Mouse (Mus musculus) regulatory T cell (primary cell): ENCODE results near the gene Asic2.

ENCODE experiments used
- in situ Hi-C: fragments of 300-600 bp; cut with MboI, MseI; formaldehyde crosslinking; loops from one replicate; pipeline ENCODE4 v1.15.1; 2025; ENCODE audit warnings: high pct_unique_total_duplicates

The Asic2 gene

DNA sequence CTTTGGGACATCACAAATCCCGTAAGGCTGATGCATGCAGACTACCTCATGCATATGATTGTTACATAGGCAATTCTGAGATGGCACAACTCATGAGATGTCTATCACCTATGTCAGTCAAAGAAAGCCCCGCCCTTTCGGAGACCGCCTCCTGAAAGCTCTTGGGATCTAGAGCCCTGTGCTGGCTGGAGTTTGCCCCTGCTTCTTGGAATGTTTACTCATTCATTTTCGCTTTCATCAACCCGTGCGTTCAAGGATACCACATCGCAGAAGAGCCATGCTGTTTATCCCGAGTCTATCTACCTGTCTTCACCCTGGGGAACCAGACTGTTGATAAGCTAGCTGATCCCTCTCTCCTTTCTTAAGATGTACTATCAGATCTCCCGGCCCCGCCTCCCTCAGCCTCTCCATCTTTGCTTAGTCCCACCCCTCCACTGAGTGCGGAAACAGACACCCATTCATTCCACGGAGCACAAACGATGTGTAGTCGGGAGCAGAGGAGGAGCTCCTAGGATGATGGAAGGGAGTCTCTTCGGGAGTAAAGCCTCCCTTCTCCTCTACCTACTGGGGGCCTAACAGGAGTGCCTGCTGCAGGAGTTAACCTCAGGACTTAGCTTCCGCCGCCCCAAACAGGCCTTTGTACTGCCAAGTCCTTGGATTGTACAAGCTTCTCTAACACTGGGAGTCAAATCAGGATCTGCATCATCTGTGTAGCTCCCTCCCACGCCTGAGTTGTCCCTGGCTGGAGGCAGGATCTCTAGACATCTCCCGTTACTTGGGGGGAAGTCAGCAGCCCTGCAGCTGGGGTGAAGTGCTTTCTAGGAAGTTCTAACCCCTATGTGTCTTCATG lies 356.1 kb downstream of the Asic2 start:
- in situ Hi-C loops: loop anchor here (10.0 kb wide), 1 partner anchor 977 kb away; no protein-coding TSS in a partner anchor

- in situ Hi-C loops: loop anchor here (10.0 kb wide), 1 partner anchor 976 kb away; no protein-coding TSS in a partner anchor
These were observed 357.8 kb downstream of the Asic2 start for GRCm38 (mm10) chr11:81610506-81610905.

DNA sequence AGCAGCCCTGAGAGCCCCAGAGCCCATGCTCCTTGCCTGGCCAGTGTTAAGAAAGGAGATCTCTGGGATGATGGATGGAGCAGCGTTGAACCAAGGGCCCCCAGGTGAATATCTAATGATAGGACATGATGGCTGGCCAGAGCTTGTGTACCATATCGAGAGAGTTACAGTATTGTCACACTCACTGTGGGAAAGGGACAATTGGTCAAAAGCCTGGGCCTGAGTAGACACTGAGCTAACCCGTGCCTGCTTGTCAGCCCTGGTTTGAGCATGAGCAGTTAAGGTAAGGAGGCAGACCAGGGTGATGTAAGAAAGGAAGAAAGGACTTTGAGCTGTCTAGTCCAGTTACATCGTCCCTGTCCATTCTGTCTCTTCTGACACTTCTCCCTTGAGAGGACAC lies 365.3 kb downstream of the Asic2 start:
- in situ Hi-C loops: no loop called here

GRCm38 (mm10) chr11:81601736-81602135 lies 366.5 kb downstream of the Asic2 start:
- in situ Hi-C loops: no loop called here

DNA sequence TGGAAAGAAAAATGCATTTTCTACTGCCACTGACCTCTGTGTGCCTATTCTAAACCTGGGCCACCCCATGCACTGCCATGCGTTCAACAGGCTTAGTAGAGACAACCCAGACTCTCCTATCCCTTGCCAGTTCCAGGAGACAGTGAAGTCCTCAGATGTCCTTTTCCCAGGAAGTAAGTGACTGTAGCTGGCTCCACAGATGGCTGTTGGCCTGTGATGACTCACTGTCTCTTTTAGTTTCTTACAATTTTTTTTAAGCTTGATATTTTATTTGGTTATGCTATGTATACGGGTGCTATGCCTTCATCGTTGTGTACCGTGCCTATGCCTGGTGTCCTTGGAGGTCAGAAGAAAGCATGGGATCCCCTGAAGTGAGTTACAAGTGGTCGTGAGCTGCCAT lies 370.7 kb downstream of the Asic2 start:
- in situ Hi-C loops: no loop called here

GRCm38 (mm10) chr11:81595235-81595634 lies 373.0 kb downstream of the Asic2 start:
- in situ Hi-C loops: no loop called here

DNA sequence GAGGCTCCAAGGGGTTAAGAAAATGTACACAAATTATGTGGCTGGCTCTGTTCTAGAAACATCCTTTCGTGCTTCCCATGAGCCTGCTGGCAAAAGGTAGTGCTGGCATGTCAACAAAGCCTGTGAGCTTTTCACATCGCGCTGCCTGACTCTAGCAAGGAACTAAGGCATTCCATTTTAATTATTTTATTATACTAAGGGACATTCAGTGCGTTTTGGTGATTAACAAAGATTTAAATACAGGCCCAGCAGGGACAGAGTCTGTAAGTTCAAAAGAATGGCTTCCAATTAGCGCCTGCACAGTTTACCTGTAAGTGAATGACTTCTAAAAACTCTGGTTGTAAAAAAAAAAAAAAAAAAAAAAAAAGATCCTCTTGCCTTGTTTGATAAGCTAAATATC lies 375.5 kb downstream of the Asic2 start:
- in situ Hi-C loops: no loop called here

- in situ Hi-C loops: no loop called here
These were observed 377.3 kb downstream of the Asic2 start for GRCm38 (mm10) chr11:81590911-81591310.

DNA sequence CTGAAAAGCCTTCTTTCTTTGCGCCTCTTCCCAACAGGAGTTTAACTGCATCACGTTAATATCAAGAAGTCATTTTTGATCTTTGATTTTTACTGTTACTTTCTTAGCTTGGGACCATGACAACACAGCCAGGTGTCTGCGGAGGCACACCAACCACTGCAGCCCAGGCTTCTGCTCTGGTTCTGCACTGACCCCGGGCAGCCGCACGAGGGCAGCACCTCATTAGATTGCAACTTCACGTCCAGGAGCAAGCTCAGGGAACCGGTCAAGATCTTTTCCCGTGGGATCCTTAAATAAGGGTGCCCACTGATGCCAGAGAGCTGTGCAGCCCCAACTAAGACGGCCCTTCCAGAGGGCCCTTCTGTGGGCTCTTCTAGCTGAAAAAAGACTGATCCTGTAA lies 379.6 kb downstream of the Asic2 start:
- in situ Hi-C loops: no loop called here

DNA sequence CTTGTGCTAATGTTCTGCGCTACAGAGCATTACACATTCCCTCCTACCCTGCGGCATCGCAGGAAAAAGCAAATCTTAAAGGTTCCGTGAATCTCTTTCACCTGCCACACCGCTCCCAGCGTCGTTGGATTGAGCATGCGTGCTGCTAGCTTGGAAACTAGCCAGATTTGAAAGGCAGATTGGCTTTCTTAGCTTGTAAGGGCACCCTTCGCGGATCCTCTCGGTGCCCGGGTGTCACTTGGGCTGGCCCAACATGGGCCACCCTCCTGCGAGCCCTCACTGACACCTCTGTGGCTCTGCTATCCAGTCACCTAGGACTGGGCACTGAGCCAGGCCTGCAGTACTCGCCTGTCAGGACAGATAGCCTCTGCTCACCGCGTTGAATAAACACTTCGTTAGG lies 380.3 kb downstream of the Asic2 start:
- in situ Hi-C loops: no loop called here

DNA sequence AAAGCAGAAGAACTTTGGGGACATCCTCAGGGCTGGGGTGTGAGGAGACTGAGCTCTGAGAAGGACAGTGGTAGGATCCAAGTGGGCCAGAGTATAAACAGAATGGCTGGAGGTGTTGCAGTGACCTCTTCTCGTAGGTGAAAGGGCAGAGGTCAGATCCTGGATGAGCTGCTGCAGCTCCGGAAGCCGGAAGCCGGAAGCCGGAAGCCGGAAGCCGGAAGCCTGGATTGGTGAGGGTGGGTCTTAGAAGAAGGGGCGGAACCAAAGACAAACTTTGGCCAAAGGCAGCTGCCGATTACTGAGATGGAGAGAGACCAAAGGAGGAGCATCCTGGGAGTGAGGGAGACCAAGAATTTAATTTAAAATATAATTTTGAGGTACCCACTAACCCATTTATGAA lies 381.1 kb downstream of the Asic2 start:
- in situ Hi-C loops: no loop called here

DNA sequence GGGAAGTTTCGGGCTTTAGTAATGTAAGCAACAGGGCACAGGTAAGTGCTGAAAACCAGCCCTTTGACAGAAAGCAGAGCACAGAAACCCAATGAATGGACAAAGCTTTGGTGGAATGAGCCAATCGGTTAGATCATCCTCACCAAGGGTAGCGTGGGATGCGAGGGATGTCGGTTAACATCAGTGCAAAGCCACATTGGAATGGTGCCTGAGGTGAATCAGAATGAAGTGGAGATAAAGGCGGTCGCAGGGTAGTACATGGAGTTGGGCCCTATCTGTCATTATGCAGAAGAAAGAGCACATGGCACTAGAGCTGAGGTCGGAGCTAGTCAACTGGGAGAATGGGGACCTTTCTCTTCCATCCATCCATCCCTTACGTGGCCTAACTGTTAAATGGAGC lies 383.8 kb downstream of the Asic2 start:
- in situ Hi-C loops: no loop called here

DNA sequence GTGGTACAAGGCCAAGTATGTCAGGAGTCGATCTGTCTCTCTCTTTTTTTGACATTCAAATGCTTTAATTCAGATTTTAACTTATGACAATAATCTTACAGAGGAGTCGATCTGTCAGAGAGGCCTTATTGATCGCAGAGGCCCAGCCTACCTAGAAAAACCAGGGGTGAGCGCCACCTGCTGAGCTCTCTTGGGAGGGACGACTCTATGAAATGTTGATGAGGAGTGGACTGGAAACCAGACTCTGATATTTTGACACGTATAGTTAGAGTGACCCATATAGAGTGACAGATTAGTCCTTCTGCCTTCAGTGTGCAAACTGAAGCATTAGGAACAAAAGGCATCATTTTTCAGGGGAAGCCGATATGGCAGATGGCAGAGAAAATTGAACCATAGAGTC lies 385.1 kb downstream of the Asic2 start:
- in situ Hi-C loops: no loop called here

DNA sequence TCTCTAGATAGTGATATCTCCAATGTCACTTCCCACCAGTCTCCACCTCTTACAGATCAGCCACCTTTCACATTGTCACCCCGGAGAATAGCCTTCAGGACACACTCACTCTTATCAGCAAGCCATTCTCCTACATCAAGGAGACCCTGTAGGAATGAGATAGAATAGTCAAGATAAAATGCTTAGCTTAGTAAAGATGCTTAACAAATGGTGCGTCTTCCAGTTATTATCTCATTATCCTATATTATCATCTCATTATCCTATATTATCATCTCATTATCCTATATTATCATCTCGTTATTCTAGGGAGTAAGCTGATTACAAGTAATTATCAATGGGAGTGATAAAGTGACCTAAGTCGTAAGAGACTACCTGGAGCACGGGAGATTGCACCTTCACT lies 386.1 kb downstream of the Asic2 start:
- in situ Hi-C loops: no loop called here

GRCm38 (mm10) chr11:81579753-81580152 lies 388.5 kb downstream of the Asic2 start:
- in situ Hi-C loops: no loop called here

DNA sequence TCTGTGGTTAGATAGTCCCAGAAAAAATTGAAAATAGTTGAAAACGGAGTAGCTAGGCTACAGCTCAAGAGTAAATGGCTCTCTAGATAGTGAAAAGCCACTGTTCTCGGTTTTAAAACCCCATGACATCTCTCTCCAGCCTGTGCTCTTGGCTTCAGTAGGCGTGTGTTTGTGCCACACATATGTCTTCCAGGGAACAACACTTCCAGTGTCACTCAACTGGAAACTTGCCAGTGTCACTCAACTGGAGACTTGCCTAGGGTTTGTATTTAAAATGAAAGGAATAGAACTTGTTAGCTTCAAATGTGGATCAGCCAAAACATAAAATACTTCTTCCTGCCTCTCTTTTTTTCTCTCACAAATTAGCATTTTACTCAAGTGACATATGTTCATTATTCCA lies 397.9 kb downstream of the Asic2 start:
- in situ Hi-C loops: no loop called here

- in situ Hi-C loops: no loop called here
These were observed 403.4 kb downstream of the Asic2 start for GRCm38 (mm10) chr11:81564857-81565256.

DNA sequence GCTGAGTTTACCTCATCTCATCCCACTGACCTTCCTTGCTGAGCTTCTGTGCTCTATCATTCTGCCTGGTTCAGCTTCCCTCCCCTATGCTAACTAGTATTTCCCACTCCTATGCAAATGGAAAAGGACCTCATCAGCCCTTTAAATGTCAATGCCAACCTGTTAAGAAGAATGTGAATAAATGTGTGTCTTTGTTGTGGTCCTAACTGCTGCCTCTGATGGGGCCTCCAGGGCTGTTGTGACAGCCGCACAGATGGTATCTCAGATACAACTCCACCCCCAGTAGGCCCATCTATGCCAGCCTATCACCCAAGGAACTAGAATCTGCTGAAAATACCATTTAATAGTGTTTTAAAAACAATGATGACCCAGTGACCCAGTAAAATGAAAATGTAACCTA lies 407.9 kb downstream of the Asic2 start:
- in situ Hi-C loops: no loop called here

DNA sequence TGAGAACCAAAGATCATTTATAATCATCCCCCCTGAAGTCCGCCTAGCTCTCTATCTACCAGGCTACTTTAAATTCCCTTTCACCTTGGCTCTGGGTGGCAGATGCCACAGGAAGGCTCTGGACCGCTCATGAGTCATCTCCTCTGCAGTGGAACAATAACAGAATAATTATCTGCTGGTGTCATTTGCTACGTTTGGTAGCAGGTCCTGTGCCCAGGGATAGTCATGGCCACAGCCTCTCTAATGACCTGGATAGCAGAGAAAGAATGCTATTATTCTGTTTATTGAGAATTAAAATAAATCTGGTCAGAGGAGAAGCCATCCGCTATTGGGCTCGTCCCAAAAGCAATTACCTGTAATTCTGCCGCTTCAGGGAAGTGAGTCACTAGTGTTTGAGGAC lies 425.1 kb downstream of the Asic2 start:
- in situ Hi-C loops: no loop called here

- in situ Hi-C loops: no loop called here
These were observed 433.0 kb downstream of the Asic2 start for GRCm38 (mm10) chr11:81535121-81535717.

DNA sequence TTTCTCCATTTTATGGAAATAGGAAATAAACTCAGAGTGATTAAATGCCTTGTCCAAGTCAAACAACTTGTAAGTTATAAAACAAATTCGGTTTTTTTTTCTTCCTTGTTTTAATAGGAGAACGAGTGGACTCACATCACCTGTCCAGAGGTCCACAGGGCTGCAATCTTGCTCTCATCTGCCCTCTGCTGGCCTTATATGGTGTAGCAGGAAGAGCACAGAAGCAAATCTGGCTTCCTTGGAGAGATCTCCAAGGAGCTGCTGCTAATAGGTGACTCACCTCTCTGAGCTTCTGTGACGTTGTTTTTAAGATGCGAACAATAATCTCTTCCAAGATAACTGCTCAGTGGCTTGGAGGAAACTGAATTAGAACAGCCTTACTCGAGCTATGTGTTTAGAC lies 433.6 kb downstream of the Asic2 start:
- in situ Hi-C loops: no loop called here

- in situ Hi-C loops: no loop called here
These were observed 436.4 kb downstream of the Asic2 start for GRCm38 (mm10) chr11:81531906-81532305.

GRCm38 (mm10) chr11:81522927-81523326 lies 445.3 kb downstream of the Asic2 start:
- in situ Hi-C loops: no loop called here
